Mouse (Mus musculus): ENCODE measurements around the gene Cep19. TPM values are rescaled to one million over a fixed set of nuclear protein-coding genes. Genes with fewer than 3 reads are reported as not detected.

Cep19 gene
- polyA plus RNA-seq, 1 experiment from 2014 or later = 42.6 TPM

DNA sequence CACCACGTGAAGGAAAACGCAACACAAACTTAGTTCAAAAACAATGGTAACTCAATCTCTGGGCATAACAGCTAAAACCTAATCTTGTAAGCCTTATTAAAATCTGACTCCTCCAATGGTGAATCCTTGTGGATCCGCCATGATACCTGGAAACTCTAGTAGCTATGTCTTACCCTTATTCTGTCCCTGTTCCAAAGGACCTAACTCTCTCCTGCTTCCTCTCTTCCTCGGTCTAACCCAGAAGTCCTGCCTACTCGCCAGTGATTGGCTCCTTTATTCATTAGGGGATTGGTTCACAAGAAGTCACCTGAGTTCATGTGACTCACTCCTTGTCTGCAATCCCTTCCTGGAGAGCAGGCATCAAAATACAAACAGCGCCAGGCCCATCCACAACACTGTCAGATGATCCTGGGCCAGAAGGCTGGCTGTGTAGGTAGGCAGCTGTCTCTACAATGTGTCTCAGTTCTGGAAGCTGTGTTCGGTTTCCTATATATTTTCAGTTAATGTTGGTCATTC lies 36.3 kb downstream of the Cep19 start:
- no peak for ATAC-seq (ENCODE audit: low FRiP score, low TSS enrichment)
- Histone ChIP-seq H3K27ac (ENCODE audit: low read length) (no peak overlapping the region), H3K27me3 (ENCODE audit: insufficient read depth, low read length) (no peaks in the 10 kb centered on the region; the same call in 1 of the 2 replicates), H3K4me2 (replicated peaks; ENCODE audit: low read depth, low read length) (no peak overlapping the region), H3K4me1 (ENCODE audit: insufficient read depth, low read length) (no peaks in the 10 kb centered on the region), H3K4me3 (ENCODE audit: low read length) (no peak overlapping the region), H3K36me3 (ENCODE audit: insufficient read depth, low read length) (no peaks in the 10 kb centered on the region), H3K9me3 (ENCODE audit: low read length) (no peaks in the 10 kb centered on the region), H3K9ac (replicated peaks; ENCODE audit: low read length) (no peak overlapping the region)
- WGBS = 80% methylated on average over 7 of the region's 7 CpGs

GRCm38 (mm10) chr16:32138954-32139353 lies 39.4 kb downstream of the Cep19 start:
- peaks cover 9% of the 10 kb centered on the region for H3K9me3 ChIP-seq (ENCODE audit: low read length)

DNA sequence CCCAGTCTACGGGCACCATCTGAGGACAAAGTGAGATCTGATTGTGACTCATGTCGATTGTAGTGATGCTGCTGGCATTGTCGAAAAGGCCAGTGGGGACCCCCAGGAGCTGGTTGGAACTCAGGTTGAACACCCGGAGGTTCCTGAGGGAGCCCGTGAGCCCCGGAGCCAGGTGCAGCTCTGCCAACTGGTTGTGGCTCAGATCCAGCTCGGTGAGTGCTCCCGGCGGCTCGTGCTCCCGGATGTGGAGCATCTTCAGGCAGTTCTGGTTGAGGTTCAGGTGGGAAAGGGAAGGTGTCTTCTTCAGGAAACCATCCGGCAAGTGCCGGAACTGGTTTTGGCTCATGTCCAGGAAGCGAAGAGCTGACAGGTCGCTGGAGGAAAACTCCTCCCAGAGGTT lies 44.2 kb downstream of the Cep19 start:
- Histone ChIP-seq H3K27me3 (ENCODE audit: insufficient read depth, low read length) (no peaks in the 10 kb centered on the region), H3K4me3 (ENCODE audit: low read length) (no peak overlapping the region), H3K9me3 (ENCODE audit: low read length) (peaks cover 11% of the 10 kb centered on the region), H3K4me2 (replicated peaks; ENCODE audit: low read depth, low read length) (no peak overlapping the region), H3K36me3 (ENCODE audit: insufficient read depth, low read length) (peaks cover 27% of the 10 kb centered on the region), H3K27ac (ENCODE audit: low read length) (no peak overlapping the region), H3K4me1 (ENCODE audit: insufficient read depth, low read length) (no peaks in the 10 kb centered on the region), H3K9ac (replicated peaks; ENCODE audit: low read length) (no peak overlapping the region)
- ATAC-seq (ENCODE audit: low FRiP score, low TSS enrichment) = no peak
- 93% methylated on average over 15 of the region's 15 CpGs for WGBS

More at GRCm38 (mm10) chr16:32138954-32139353, 39.4 kb downstream of the Cep19 start:
- Histone ChIP-seq H3K36me3 (ENCODE audit: insufficient read depth, low read length) (peaks cover 14% of the 10 kb centered on the region), H3K4me2 (replicated peaks; ENCODE audit: low read depth, low read length) (no peak overlapping the region), H3K9ac (replicated peaks; ENCODE audit: low read length) (no peak overlapping the region), H3K4me1 (ENCODE audit: insufficient read depth, low read length) (no peaks in the 10 kb centered on the region), H3K4me3 (ENCODE audit: low read length) (no peak overlapping the region), H3K27me3 (ENCODE audit: insufficient read depth, low read length) (no peaks in the 10 kb centered on the region; the same call in 1 of the 2 replicates), H3K27ac (ENCODE audit: low read length) (no peak overlapping the region)
- 44% methylated on average over 1 of the region's 1 CpGs for WGBS
- no peak for ATAC-seq (ENCODE audit: low FRiP score, low TSS enrichment)

- Histone ChIP-seq H3K27me3 (ENCODE audit: insufficient read depth, low read length) (no peaks in the 10 kb centered on the region), H3K36me3 (ENCODE audit: insufficient read depth, low read length) (peaks cover 27% of the 10 kb centered on the region), H3K4me2 (replicated peaks; ENCODE audit: low read depth, low read length) (no peak overlapping the region), H3K9ac (replicated peaks; ENCODE audit: low read length) (no peak overlapping the region), H3K4me1 (ENCODE audit: insufficient read depth, low read length) (no peaks in the 10 kb centered on the region), H3K9me3 (ENCODE audit: low read length) (peaks cover 11% of the 10 kb centered on the region), H3K4me3 (ENCODE audit: low read length) (no peak overlapping the region), H3K27ac (ENCODE audit: low read length) (no peak overlapping the region)
- ATAC-seq (ENCODE audit: low FRiP score, low TSS enrichment) = no peak
- WGBS = 96% methylated on average over 17 of the region's 17 CpGs
Observed at GRCm38 (mm10) chr16:32144592-32144991, 45.0 kb downstream of the Cep19 start.

DNA sequence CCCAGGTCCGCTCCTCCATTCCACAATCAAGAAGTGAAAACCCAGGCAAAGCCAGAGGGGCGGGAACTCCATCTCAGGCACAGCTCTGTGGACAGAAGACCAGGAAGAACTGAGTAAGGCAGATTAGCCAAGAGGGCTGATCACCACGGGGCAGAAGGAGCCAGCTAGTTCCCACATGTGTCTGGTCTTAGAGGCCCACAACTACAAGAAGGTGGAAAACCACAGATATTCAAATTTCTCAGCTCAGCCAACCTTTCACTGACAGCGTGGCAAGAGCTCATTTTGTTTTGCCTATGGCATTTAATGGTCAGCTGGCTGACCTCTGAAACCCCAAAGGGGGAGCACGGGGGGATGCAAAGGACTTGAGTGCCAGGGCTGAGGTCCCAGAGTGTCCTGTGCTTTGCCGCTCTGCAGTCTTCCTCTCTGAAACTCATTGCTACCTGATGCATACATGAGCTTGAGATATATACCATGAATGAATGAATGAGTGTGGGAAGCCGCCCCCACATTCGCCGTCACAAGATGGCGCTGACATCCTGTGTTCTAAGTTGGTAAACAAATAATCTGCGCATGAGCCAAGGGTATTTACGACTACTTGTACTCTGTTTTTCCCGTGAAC lies 48.1 kb downstream of the Cep19 start:
- 54% methylated on average over 10 of the region's 13 CpGs for WGBS
- 0 out of 2 replicates have a peak overlapping the region, but pooled peaks have one; percentile 11 for H3K4me3 ChIP-seq (ENCODE audit: low read length)

GRCm38 (mm10) chr16:32153976-32154375 lies 54.4 kb downstream of the Cep19 start:
- peak overlapping the region; percentile 36; the same call in 1 of the 2 replicates for H3K9ac ChIP-seq (replicated peaks; ENCODE audit: low read length)
- peaks cover 3% of the 10 kb centered on the region; the same call in 1 of the 2 replicates for H3K4me1 ChIP-seq (ENCODE audit: insufficient read depth, low read length)
- no peaks in the 10 kb centered on the region for H3K27me3 ChIP-seq (ENCODE audit: insufficient read depth, low read length)
- no peaks in the 10 kb centered on the region for H3K36me3 ChIP-seq (ENCODE audit: insufficient read depth, low read length)
- 79% methylated on average over 1 of the region's 1 CpGs for WGBS
- H3K4me2 ChIP-seq (replicated peaks; ENCODE audit: low read depth, low read length) = 0 out of 2 replicates have a peak overlapping the region, but pooled peaks have one; percentile 2
- no peak for ATAC-seq (ENCODE audit: low FRiP score, low TSS enrichment)
- no peak overlapping the region for H3K27ac ChIP-seq (ENCODE audit: low read length)
- H3K9me3 ChIP-seq (ENCODE audit: low read length) = no peaks in the 10 kb centered on the region
- no peak overlapping the region for H3K4me3 ChIP-seq (ENCODE audit: low read length)

More for the DNA sequence above, 48.1 kb downstream of the Cep19 start:
- Histone ChIP-seq H3K9ac (replicated peaks; ENCODE audit: low read length) (peak overlapping the region; percentile 24; the same call in 1 of the 2 replicates), H3K27me3 (ENCODE audit: insufficient read depth, low read length) (no peaks in the 10 kb centered on the region), H3K4me2 (replicated peaks; ENCODE audit: low read depth, low read length) (peak overlapping the region; percentile 39; the same call in 1 of the 2 replicates), H3K4me1 (ENCODE audit: insufficient read depth, low read length) (no peaks in the 10 kb centered on the region), H3K36me3 (ENCODE audit: insufficient read depth, low read length) (peaks cover 26% of the 10 kb centered on the region), H3K27ac (ENCODE audit: low read length) (0 out of 2 replicates have a peak overlapping the region, but pooled peaks have one; percentile 12), H3K9me3 (ENCODE audit: low read length) (peaks cover 11% of the 10 kb centered on the region)
- ATAC-seq (ENCODE audit: low FRiP score, low TSS enrichment) = no peak

- Histone ChIP-seq H3K9me3 (ENCODE audit: low read length) (no peaks in the 10 kb centered on the region), H3K27me3 (ENCODE audit: insufficient read depth, low read length) (no peaks in the 10 kb centered on the region), H3K4me3 (ENCODE audit: low read length) (no peak overlapping the region), H3K27ac (ENCODE audit: low read length) (no peak overlapping the region), H3K36me3 (ENCODE audit: insufficient read depth, low read length) (no peaks in the 10 kb centered on the region), H3K4me1 (ENCODE audit: insufficient read depth, low read length) (peaks cover 3% of the 10 kb centered on the region; the same call in 1 of the 2 replicates), H3K9ac (replicated peaks; ENCODE audit: low read length) (peak overlapping the region; percentile 36; the same call in 1 of the 2 replicates), H3K4me2 (replicated peaks; ENCODE audit: low read depth, low read length) (peak overlapping the region; percentile 2; the same call in 1 of the 2 replicates)
- no peak for ATAC-seq (ENCODE audit: low FRiP score, low TSS enrichment)
- WGBS = 24% methylated on average over 13 of the region's 13 CpGs
Observed at GRCm38 (mm10) chr16:32154437-32154836, 54.8 kb downstream of the Cep19 start.

- H3K4me1 ChIP-seq (ENCODE audit: insufficient read depth, low read length) = peaks cover 3% of the 10 kb centered on the region; the same call in 1 of the 2 replicates
- H3K9ac ChIP-seq (replicated peaks; ENCODE audit: low read length) = no peak overlapping the region
- H3K36me3 ChIP-seq (ENCODE audit: insufficient read depth, low read length) = no peaks in the 10 kb centered on the region
- no peak for ATAC-seq (ENCODE audit: low FRiP score, low TSS enrichment)
- H3K4me3 ChIP-seq (ENCODE audit: low read length) = no peak overlapping the region
- no peak overlapping the region for H3K27ac ChIP-seq (ENCODE audit: low read length)
- no peaks in the 10 kb centered on the region for H3K9me3 ChIP-seq (ENCODE audit: low read length)
- H3K4me2 ChIP-seq (replicated peaks; ENCODE audit: low read depth, low read length) = no peak overlapping the region
- 42% methylated on average over 3 of the region's 3 CpGs for WGBS
- no peaks in the 10 kb centered on the region for H3K27me3 ChIP-seq (ENCODE audit: insufficient read depth, low read length)
Observed at GRCm38 (mm10) chr16:32156719-32157118, 57.1 kb downstream of the Cep19 start.

GRCm38 (mm10) chr16:32157369-32157768 lies 57.8 kb downstream of the Cep19 start:
- ATAC-seq (ENCODE audit: low FRiP score, low TSS enrichment) = no peak

More at GRCm38 (mm10) chr16:32157369-32157768, 57.8 kb downstream of the Cep19 start:
- H3K27ac ChIP-seq (ENCODE audit: low read length) = no peak overlapping the region
- H3K4me2 ChIP-seq (replicated peaks; ENCODE audit: low read depth, low read length) = no peak overlapping the region
- 88% methylated on average over 2 of the region's 2 CpGs for WGBS
- no peak overlapping the region for H3K9ac ChIP-seq (replicated peaks; ENCODE audit: low read length)
- H3K9me3 ChIP-seq (ENCODE audit: low read length) = no peaks in the 10 kb centered on the region
- peaks cover 3% of the 10 kb centered on the region; the same call in 1 of the 2 replicates for H3K4me1 ChIP-seq (ENCODE audit: insufficient read depth, low read length)
- no peaks in the 10 kb centered on the region for H3K27me3 ChIP-seq (ENCODE audit: insufficient read depth, low read length)
- H3K4me3 ChIP-seq (ENCODE audit: low read length) = no peak overlapping the region
- H3K36me3 ChIP-seq (ENCODE audit: insufficient read depth, low read length) = no peaks in the 10 kb centered on the region
